Mouse (Mus musculus) neural tube, embryonic 15.5 days (tissue): ENCODE data around the gene Cdk5. TPM values are rescaled to one million over a fixed set of nuclear protein-coding genes. Genes with fewer than 3 reads are reported as not detected.

ENCODE experiments used
- ATAC-seq: fragments of 200-750 bp; cut with Nextera tagmentation; 2 replicates; pipeline ENCODE4 v1.8.0; 2017; ENCODE audit warnings: mild to moderate bottlenecking, moderate TSS enrichment, moderate library complexity; ENCODE audit not compliant: low FRiP score
- H3K27ac ChIP-seq: fragments of 300-500 bp; sonication (generic); replicated peaks from 2 replicates; pipeline ENCODE4 v1.5.1; 2015; ENCODE audit warnings: mild to moderate bottlenecking, inconsistent platforms
- H3K27me3 ChIP-seq: fragments of 300-500 bp; sonication (generic); replicated peaks from 2 replicates; pipeline ENCODE4 v1.6.1; 2015; ENCODE audit warnings: inconsistent platforms
- H3K36me3 ChIP-seq: fragments of 300-500 bp; sonication (generic); 2 replicates; pipeline ENCODE4 v1.6.1; 2015; ENCODE audit warnings: inconsistent platforms
- H3K4me1 ChIP-seq: fragments of 300-500 bp; sonication (generic); 2 replicates; pipeline ENCODE4 v1.6.1; 2015; ENCODE audit warnings: inconsistent platforms
- H3K4me2 ChIP-seq: fragments of 300-500 bp; sonication (generic); 2 replicates; pipeline ENCODE4 v1.6.1; 2015; ENCODE audit warnings: inconsistent platforms, mild to moderate bottlenecking, moderate library complexity
- H3K4me3 ChIP-seq: fragments of 300-500 bp; sonication (generic); replicated peaks from 2 replicates; pipeline ENCODE4 v1.5.1; 2015; ENCODE audit warnings: mild to moderate bottlenecking, inconsistent platforms
- H3K9ac ChIP-seq: fragments of 300-500 bp; sonication (generic); replicated peaks from 2 replicates; pipeline ENCODE4 v1.6.1; 2015; ENCODE audit warnings: mild to moderate bottlenecking, inconsistent platforms
- H3K9me3 ChIP-seq: fragments of 300-500 bp; sonication (generic); replicated peaks from 2 replicates; pipeline ENCODE4 v1.6.1; 2016; ENCODE audit warnings: inconsistent platforms
- WGBS: fragments of 180-500 bp; shearing (Covaris S2); methylation state at CpG from one replicate; pipeline ENCODE4 v1.1.7; 2015; ENCODE audit warnings: mixed read lengths; 5-methylcytosine and 5-hydroxymethylcytosine counted together
- polyA plus RNA-seq: library from polyadenylated mRNA; unstranded; fragments of >200 nt; fragmentation: Nextera tagmentation; extraction: Ambion mirVana; gene quantifications from 2 replicates; pipeline ENCODE4 v1.2.1, GENCODE M21; 2015

Cdk5 gene
- polyA plus RNA-seq, result 113 and 133 TPM in 2 replicates

GRCm38 (mm10) chr5:24423129-24424003 lies at the start of gene Cdk5, which contains the start of gene Slc4a2:
Gene Cdk5, minus strand, starts transcription at chr5:24423530.
Gene Slc4a2, plus strand, starts transcription at chr5:24423837.
- Histone ChIP-seq H3K27me3 (peaks cover 10% of the 10 kb centered on the region), H3K4me1 (peaks cover 65% of the 10 kb centered on the region)

DNA sequence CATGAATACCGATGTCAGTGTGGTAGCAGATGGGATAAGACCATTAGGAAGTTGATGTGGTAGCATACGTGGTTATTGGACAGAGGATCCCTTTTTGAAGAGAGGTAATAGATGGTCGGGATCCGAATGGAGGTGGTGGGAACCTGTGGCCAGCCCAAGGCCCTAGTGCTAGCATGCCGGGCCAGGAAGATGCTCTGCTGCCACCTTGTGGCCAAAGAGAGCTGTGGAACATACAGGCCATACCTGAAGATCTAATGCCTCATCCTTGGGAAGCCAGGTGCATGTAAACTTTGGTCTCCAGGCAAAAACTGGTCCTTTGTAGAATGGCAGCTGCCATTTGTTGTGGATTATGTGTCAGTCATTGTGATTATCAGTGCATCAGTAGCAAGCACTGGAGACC lies 47.3 kb upstream of the Cdk5 start:
- no peak overlapping the region for H3K27ac ChIP-seq
- no peak overlapping the region for H3K4me2 ChIP-seq
- peaks cover 54% of the 10 kb centered on the region for H3K4me1 ChIP-seq
- no peaks in the 10 kb centered on the region for H3K9me3 ChIP-seq
- H3K4me3 ChIP-seq, result no peak overlapping the region
- no peaks in the 10 kb centered on the region for H3K36me3 ChIP-seq
- WGBS, result 12% methylated on average over 5 of the region's 5 CpGs
- peak; percentile 51; the same call in 1 of the 2 replicates for ATAC-seq
- no peak overlapping the region for H3K9ac ChIP-seq
- 0 out of 2 replicates have a peak, but pooled peaks cover 9% of the 10 kb centered on the region for H3K27me3 ChIP-seq

More at GRCm38 (mm10) chr5:24423129-24424003, at the start of gene Cdk5, which contains the start of gene Slc4a2:
- peaks cover 26% of the 10 kb centered on the region for H3K36me3 ChIP-seq
- peak; percentile 93 for ATAC-seq
- H3K4me2 ChIP-seq, result peak within 1 kb of the TSS; percentile 91
- peak within 1 kb of the TSS; percentile 60 for H3K4me3 ChIP-seq
- peak within 1 kb of the TSS; percentile 94 for H3K27ac ChIP-seq
- no peaks in the 10 kb centered on the region for H3K9me3 ChIP-seq
- H3K9ac ChIP-seq, result peak within 1 kb of the TSS; percentile 81
- WGBS, result under 1% methylated on average over 46 of the region's 46 CpGs

DNA sequence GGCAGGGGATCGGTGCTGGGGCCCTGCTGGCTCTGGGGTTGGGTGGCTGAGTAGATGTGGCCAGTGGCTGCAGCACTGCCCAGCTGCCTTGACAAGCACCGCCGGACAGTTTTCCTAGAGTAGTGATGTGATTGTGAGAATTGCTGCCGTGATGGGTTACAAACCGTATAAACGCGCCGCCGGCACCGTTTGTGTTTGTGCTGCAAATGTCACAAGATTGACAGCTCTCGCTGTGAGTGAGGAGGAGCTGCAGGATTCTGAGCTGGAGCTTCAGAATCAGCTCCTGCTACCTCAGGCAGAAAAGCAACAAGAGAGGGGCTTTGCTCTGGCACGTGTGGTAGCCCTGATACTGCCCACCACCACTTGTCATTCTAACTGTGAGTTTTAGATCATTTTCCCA lies 43.4 kb upstream of the Cdk5 start:
- Histone ChIP-seq H3K9ac (no peak overlapping the region), H3K27ac (no peak overlapping the region), H3K27me3 (no peaks in the 10 kb centered on the region), H3K4me1 (peaks cover 27% of the 10 kb centered on the region), H3K36me3 (no peaks in the 10 kb centered on the region), H3K4me3 (no peak overlapping the region), H3K9me3 (no peaks in the 10 kb centered on the region), H3K4me2 (no peak overlapping the region)
- 61% methylated on average over 12 of the region's 12 CpGs for WGBS
- ATAC-seq, result no peak

DNA sequence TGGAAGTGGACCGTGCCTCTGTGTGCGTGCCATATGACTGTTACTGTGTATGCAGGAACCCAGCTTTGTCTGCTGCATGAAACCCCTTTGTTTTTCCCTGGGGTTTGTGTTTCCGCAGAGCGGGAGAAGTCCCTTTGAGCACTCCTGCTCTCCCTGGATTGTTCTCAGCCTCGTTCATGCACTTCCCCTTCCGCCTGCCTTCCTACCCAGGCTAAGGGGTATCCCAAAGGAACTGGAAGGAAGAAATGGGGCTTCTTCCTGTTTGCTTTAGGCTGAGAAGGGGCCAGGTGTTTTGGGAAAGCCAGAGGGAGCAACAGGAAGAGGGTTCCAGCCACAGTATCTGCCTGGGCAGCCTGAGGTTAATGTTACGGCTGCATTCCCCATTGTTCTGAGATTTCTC lies 32.3 kb upstream of the Cdk5 start:
- 0 out of 2 replicates have a peak overlapping the region, but pooled peaks have one; percentile 14 for H3K9ac ChIP-seq
- H3K9me3 ChIP-seq, result no peaks in the 10 kb centered on the region
- H3K36me3 ChIP-seq, result peaks cover 5% of the 10 kb centered on the region; the same call in 1 of the 2 replicates
- no peak for ATAC-seq
- H3K4me3 ChIP-seq, result no peak overlapping the region
- H3K27me3 ChIP-seq, result no peaks in the 10 kb centered on the region
- 0 out of 2 replicates have a peak overlapping the region, but pooled peaks have one; percentile 37 for H3K27ac ChIP-seq
- peak overlapping the region; percentile 91 for H3K4me2 ChIP-seq
- peaks cover 56% of the 10 kb centered on the region for H3K4me1 ChIP-seq
- 54% methylated on average over 7 of the region's 7 CpGs for WGBS

DNA sequence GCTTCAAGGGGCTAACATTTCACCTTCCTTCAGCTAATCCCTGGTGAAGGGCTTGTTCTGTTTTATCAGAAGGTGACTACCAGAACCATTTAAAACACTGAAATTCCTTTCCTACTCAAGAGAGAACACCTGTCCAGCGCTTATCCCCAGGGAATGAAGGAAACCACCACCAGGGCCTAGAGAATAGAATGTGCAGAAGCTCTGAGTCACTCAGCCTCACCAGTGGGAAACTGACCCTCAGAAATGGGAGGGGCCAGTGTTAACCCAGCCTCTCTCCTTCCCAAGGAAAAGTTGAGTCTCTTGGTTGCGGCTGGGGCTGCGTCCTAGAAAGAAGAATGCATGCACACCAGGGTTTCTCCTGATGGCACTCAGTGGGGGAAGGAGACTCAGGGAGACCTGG lies 31.7 kb upstream of the Cdk5 start:
- Histone ChIP-seq H3K27me3 (no peaks in the 10 kb centered on the region), H3K27ac (no peak overlapping the region), H3K36me3 (peaks cover 5% of the 10 kb centered on the region; the same call in 1 of the 2 replicates), H3K9ac (0 out of 2 replicates have a peak overlapping the region, but pooled peaks have one; percentile 14), H3K9me3 (no peaks in the 10 kb centered on the region), H3K4me3 (0 out of 2 replicates have a peak overlapping the region, but pooled peaks have one; percentile 1), H3K4me2 (peak overlapping the region; percentile 91), H3K4me1 (peaks cover 53% of the 10 kb centered on the region)
- ATAC-seq, result no peak
- WGBS, result 58% methylated on average over 3 of the region's 3 CpGs

DNA sequence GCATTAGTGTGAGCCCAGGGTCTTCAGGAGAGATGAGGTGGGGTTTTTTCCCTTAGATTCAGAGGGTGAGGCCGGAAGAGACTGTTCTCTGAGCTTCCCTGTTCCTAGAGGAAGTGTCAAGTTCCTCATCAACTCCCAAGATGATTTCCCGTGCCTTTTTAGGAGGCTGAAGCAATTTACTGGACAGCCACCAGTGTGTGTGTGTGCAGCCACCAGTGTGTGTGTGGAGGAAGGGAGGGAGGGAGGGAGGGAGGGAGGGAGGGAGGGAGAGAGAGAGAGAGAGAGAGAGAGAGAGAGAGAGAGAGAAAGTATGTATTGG lies 30.6 kb upstream of the Cdk5 start:
- Histone ChIP-seq H3K27ac (peak overlapping the region; percentile 93; the same call in 1 of the 2 replicates), H3K27me3 (0 out of 2 replicates have a peak, but pooled peaks cover under 1% of the 10 kb centered on the region), H3K4me1 (peaks cover 52% of the 10 kb centered on the region), H3K36me3 (peaks cover 5% of the 10 kb centered on the region; the same call in 1 of the 2 replicates), H3K9me3 (no peaks in the 10 kb centered on the region), H3K4me2 (peak overlapping the region; percentile 91), H3K9ac (peak overlapping the region; percentile 85), H3K4me3 (peak overlapping the region; percentile 85)
- no peak for ATAC-seq
- WGBS, result 3% methylated on average over 2 of the region's 2 CpGs

DNA sequence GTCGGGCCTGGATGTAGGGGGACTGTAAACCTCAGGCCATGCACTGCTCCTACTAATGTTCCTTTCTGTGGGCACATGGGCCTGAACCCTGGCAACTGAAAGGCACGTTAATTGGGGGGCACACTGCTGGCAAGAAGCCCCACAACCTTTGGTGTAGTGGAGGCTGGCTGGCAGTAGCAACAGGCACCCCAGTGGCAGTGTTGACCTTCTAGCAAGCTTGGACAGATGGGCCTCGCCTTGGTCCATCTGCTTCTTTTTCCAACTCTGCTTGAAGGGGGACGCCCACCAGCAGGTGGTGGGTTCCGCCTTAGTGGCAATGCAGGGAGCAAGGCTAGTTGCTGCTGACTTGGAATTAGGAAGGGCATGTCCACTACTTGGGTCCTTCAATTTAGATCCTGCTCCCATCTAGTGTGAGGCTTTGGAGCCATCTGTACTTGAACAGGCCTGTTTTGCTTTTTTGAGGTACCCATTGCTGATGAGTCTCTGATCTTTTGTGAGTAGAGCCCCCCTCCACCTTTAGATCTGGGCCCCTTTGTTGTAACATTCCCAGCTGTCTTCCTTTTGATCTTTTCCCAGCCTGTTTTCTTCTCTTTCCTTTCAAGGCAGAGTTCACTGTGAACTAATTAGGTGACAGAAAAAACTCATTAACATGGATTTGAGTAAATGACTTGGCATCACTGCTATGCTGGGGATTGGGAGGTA lies 30.1 kb upstream of the Cdk5 start:
- 0 out of 2 replicates have a peak, but pooled peaks cover 3% of the 10 kb centered on the region for H3K27me3 ChIP-seq
- H3K9ac ChIP-seq, result peak overlapping the region; percentile 85
- H3K4me2 ChIP-seq, result peak overlapping the region; percentile 91
- H3K27ac ChIP-seq, result peak overlapping the region; percentile 93
- H3K4me1 ChIP-seq, result peaks cover 53% of the 10 kb centered on the region
- peak overlapping the region; percentile 85 for H3K4me3 ChIP-seq
- 8% methylated on average over 5 of the region's 5 CpGs for WGBS
- no peaks in the 10 kb centered on the region for H3K9me3 ChIP-seq
- H3K36me3 ChIP-seq, result peaks cover 5% of the 10 kb centered on the region; the same call in 1 of the 2 replicates
- no peak for ATAC-seq

DNA sequence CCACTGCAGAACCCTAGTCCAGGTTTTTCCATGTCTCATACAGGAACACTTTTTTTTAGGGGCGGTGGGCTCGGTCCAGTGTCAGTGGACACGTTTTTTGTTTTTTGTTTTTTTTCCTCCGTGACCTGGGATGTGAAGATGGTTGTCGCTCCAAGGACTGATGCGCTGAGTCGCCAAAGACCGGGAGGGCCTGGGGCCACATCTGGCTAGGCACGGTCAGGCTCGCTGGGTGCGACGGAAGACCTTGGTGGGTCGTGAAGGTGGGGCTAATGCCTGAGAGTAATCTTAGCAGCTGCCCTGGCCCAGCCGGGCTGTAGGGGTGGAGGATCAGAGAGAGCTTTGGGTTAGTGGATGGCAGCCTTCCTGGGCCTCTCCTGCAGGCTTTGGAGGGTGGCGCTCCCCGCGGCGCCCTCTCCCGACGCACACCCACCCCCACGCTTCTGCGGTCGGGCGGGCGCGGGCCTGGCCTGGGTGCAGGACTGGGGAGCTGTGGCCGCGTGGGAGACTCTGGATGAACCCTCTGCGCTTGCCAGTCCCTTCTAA lies 29.4 kb upstream of the Cdk5 start:
- H3K27me3 ChIP-seq, result 0 out of 2 replicates have a peak, but pooled peaks cover 3% of the 10 kb centered on the region
- peak overlapping the region; percentile 85 for H3K9ac ChIP-seq
- peaks cover 59% of the 10 kb centered on the region for H3K4me1 ChIP-seq
- H3K4me3 ChIP-seq, result peak overlapping the region; percentile 85
- peak overlapping the region; percentile 93 for H3K27ac ChIP-seq
- H3K36me3 ChIP-seq, result no peaks in the 10 kb centered on the region
- peak; percentile 4; the same call in 1 of the 2 replicates for ATAC-seq
- under 1% methylated on average over 28 of the region's 29 CpGs for WGBS
- no peaks in the 10 kb centered on the region for H3K9me3 ChIP-seq
- H3K4me2 ChIP-seq, result peak overlapping the region; percentile 91

DNA sequence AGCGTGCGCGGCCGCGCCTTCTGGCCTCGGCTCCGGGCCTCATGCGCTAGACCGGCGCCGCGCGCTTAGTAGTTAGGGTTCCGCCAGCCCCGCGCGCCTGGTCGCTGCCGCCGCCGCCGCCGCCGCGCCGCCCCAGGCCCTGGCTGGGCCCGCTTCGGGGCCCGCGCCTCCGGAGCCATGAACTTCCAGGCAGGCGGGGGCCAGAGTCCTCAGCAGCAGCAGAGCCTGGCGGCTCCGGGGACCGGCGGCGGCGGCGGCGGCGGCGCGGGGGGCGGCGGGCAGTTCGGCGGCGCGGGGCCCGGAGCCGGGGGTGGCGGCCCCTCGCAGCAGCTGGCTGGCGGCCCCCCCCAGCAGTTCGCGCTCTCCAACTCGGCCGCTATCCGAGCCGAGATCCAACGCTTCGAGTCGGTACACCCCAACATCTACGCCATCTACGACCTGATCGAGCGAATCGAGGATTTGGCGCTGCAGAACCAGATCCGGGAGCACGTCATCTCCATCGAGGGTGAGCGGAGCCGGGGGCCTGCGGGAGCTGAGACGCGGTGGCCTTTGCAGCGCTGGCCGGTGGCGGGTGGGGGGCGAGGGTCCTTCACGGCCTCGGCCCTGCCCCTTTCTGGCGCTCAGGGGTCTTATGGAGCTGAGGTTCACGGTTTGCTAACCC lies 28.8 kb upstream of the Cdk5 start, which contains the start of gene Agap3:
Gene Agap3, plus strand, starts transcription at position 148 of the 661 bp plus-strand sequence.
- peaks cover 62% of the 10 kb centered on the region for H3K4me1 ChIP-seq
- H3K4me3 ChIP-seq, result peak within 1 kb of the TSS; percentile 85
- H3K9ac ChIP-seq, result peak within 1 kb of the TSS; percentile 85
- under 1% methylated on average over 44 of the region's 85 CpGs for WGBS
- H3K9me3 ChIP-seq, result no peaks in the 10 kb centered on the region
- peak within 1 kb of the TSS; percentile 91 for H3K4me2 ChIP-seq
- no peaks in the 10 kb centered on the region for H3K36me3 ChIP-seq
- ATAC-seq, result peak; percentile 14
- 0 out of 2 replicates have a peak, but pooled peaks cover 3% of the 10 kb centered on the region for H3K27me3 ChIP-seq
- H3K27ac ChIP-seq, result peak within 1 kb of the TSS; percentile 93

DNA sequence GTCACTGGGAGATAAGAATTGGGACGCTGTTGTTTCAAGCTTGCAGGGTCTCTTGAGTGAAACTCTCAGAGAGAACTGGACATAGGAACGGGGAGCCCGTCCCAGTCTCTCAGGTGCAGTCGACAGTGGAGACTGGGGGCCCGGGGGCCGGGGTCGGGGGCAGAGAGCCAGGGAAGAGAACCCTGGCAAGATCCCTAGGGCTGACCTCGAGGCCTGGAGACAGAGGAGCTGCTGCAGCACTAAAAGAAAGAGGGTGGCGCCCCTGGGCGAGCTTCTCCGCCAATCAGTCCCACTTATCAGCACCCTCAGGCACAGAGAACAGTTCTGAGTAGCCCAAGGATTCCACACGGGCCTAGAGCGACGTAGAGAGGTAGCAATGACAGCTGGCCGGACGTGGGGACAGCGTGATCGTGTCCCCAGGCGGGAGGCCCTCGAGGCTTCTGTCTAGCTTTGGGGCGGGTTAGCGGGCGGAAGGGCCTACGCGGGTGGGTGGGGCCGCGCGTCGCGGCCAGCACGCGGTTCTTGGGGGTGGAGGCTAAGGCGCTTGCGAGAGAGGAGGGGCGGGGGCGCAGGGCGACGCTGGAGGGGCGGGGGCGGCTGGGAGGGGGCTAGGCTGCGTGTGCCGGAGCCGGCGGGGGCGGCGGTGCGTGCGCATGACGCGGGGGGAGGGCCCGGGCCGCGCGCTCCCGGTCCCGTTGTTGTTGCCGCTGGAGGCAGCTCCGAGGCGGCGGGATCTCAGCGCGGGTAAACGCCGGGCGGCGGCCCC lies 28.1 kb upstream of the Cdk5 start:
- peaks cover 62% of the 10 kb centered on the region for H3K4me1 ChIP-seq
- ATAC-seq, result peak; percentile 74
- H3K27me3 ChIP-seq, result 0 out of 2 replicates have a peak, but pooled peaks cover 3% of the 10 kb centered on the region

More for the DNA sequence above, 28.1 kb upstream of the Cdk5 start:
- Histone ChIP-seq H3K9ac (peak overlapping the region; percentile 85), H3K27ac (peak overlapping the region; percentile 93), H3K36me3 (no peaks in the 10 kb centered on the region), H3K9me3 (no peaks in the 10 kb centered on the region), H3K4me3 (peak overlapping the region; percentile 85), H3K4me2 (peak overlapping the region; percentile 91)
- WGBS, result 2% methylated on average over 46 of the region's 66 CpGs
